Mouse (Mus musculus): ENCODE data around the gene Cct5. TPM values are rescaled to one million over a fixed set of nuclear protein-coding genes. Genes with fewer than 3 reads are reported as not detected.

Gene Cct5
- polyA plus RNA-seq, 1 experiment from 2014 or later, result 717 TPM

DNA sequence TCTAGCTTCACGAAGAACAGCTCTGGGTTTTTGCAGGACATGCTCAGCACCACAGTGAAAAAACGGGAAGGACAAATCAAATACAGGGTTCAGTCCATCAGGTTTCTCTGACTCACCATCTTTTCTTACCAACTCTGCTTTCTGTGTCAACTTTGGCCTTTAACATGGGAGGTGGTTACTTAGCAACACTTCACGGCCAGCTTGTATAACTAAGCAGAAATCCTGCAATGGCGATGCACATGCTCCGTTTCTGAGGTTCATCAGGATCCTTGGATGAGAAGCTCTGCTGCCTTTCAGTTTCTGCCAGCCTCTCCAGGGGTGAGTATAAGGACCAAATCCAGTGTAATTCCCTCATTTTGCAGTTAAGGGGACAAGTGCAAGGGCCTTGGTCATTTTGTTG, 36.4 kb downstream of the Cct5 start, which contains the start of gene Cmbl:
Gene Cmbl, plus strand, starts transcription at position 206 of the 400 bp plus-strand sequence.
- WGBS, result 74% methylated on average over 5 of the region's 5 CpGs
- no peak within 1 kb of the TSS for H3K4me3 ChIP-seq (ENCODE audit: low read depth, low read length)
- no peak for DNase-seq (ENCODE audit: low spot score)

GRCm38 (mm10) chr15:31563577-31564546, 37.7 kb downstream of the Cct5 start:
- H3K27ac ChIP-seq (ENCODE audit: low read depth, low read length), result no peak overlapping the region
- H3K36me3 ChIP-seq (ENCODE audit: control insufficient read depth, insufficient read depth, low read length), result no peaks in the 10 kb centered on the region
- DNase-seq (ENCODE audit: low spot score) (no peak), ATAC-seq (ENCODE audit: insufficient read depth, low FRiP score, low TSS enrichment) (no peak)
- H3K4me3 ChIP-seq (ENCODE audit: low read depth, low read length), result no peak overlapping the region
- no peak overlapping the region for H3K4me2 ChIP-seq (ENCODE audit: low read depth)
- no peaks in the 10 kb centered on the region for H3K9me3 ChIP-seq (ENCODE audit: control insufficient read depth, low read length)
- H3K9ac ChIP-seq (ENCODE audit: low read length), result no peak overlapping the region
- 72% methylated on average over 19 of the region's 19 CpGs for WGBS
- H3K27me3 ChIP-seq (ENCODE audit: control insufficient read depth, insufficient read depth, low read length), result no peaks in the 10 kb centered on the region
- 0 out of 2 replicates have a peak, but pooled peaks cover 4% of the 10 kb centered on the region for H3K4me1 ChIP-seq (ENCODE audit: control insufficient read depth, insufficient read depth, low read length)

More for the DNA sequence above, 36.4 kb downstream of the Cct5 start, which contains the start of gene Cmbl:
- Histone ChIP-seq H3K27ac (ENCODE audit: low read depth, low read length) (no peak within 1 kb of the TSS), H3K4me2 (ENCODE audit: low read depth) (no peak within 1 kb of the TSS), H3K36me3 (ENCODE audit: control insufficient read depth, insufficient read depth, low read length) (no peaks in the 10 kb centered on the region), H3K27me3 (ENCODE audit: control insufficient read depth, insufficient read depth, low read length) (no peaks in the 10 kb centered on the region), H3K9me3 (ENCODE audit: control insufficient read depth, low read length) (no peaks in the 10 kb centered on the region), H3K9ac (ENCODE audit: low read length) (no peak within 1 kb of the TSS), H3K4me1 (ENCODE audit: control insufficient read depth, insufficient read depth, low read length) (0 out of 2 replicates have a peak, but pooled peaks cover 4% of the 10 kb centered on the region)
- no peak for ATAC-seq (ENCODE audit: insufficient read depth, low FRiP score, low TSS enrichment)

DNA sequence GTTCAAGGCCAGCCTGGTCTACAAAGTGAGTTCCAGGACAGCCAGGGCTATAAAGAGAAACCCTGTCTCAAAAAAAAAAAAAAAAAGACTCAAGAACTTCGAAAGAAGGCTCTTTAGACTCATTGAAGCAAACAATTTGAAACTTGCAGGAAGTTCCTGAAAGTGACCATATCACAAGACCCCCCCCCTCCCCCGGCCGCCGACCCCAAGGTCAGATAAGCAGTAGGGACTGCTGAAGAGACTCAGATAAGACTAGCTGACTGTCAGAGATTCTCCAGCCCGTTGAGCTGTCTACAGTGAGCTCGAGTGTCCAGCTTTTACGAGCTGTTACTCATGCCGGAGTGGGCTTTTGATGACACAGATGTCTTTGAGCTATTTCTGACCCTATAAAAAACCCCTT, 38.8 kb downstream of the Cct5 start:
- Histone ChIP-seq H3K9ac (ENCODE audit: low read length) (no peak overlapping the region), H3K27ac (ENCODE audit: low read depth, low read length) (no peak overlapping the region), H3K36me3 (ENCODE audit: control insufficient read depth, insufficient read depth, low read length) (no peaks in the 10 kb centered on the region), H3K4me2 (ENCODE audit: low read depth) (no peak overlapping the region), H3K4me1 (ENCODE audit: control insufficient read depth, insufficient read depth, low read length) (no peaks in the 10 kb centered on the region), H3K9me3 (ENCODE audit: control insufficient read depth, low read length) (no peaks in the 10 kb centered on the region), H3K4me3 (ENCODE audit: low read depth, low read length) (no peak overlapping the region), H3K27me3 (ENCODE audit: control insufficient read depth, insufficient read depth, low read length) (no peaks in the 10 kb centered on the region)
- WGBS, result 80% methylated on average over 8 of the region's 8 CpGs
- ATAC-seq (ENCODE audit: insufficient read depth, low FRiP score, low TSS enrichment) (no peak), DNase-seq (ENCODE audit: low spot score) (no peak)

- no peak overlapping the region for H3K4me2 ChIP-seq (ENCODE audit: low read depth)
- H3K9ac ChIP-seq (ENCODE audit: low read length), result no peak overlapping the region
- ATAC-seq (ENCODE audit: insufficient read depth, low FRiP score, low TSS enrichment) (no peak), DNase-seq (ENCODE audit: low spot score) (no peak)
- WGBS, result 93% methylated on average over 4 of the region's 4 CpGs
- H3K4me3 ChIP-seq (ENCODE audit: low read depth, low read length), result no peak overlapping the region
- H3K27me3 ChIP-seq (ENCODE audit: control insufficient read depth, insufficient read depth, low read length), result no peaks in the 10 kb centered on the region
- H3K4me1 ChIP-seq (ENCODE audit: control insufficient read depth, insufficient read depth, low read length), result no peaks in the 10 kb centered on the region
- H3K9me3 ChIP-seq (ENCODE audit: control insufficient read depth, low read length), result no peaks in the 10 kb centered on the region
- H3K27ac ChIP-seq (ENCODE audit: low read depth, low read length), result no peak overlapping the region
- no peaks in the 10 kb centered on the region for H3K36me3 ChIP-seq (ENCODE audit: control insufficient read depth, insufficient read depth, low read length)
These were observed 39.6 kb downstream of the Cct5 start for GRCm38 (mm10) chr15:31561976-31562375.

- Histone ChIP-seq H3K27ac (ENCODE audit: low read depth, low read length) (no peak overlapping the region), H3K9me3 (ENCODE audit: control insufficient read depth, low read length) (no peaks in the 10 kb centered on the region), H3K9ac (ENCODE audit: low read length) (no peak overlapping the region), H3K4me2 (ENCODE audit: low read depth) (no peak overlapping the region), H3K4me1 (ENCODE audit: control insufficient read depth, insufficient read depth, low read length) (no peaks in the 10 kb centered on the region), H3K4me3 (ENCODE audit: low read depth, low read length) (no peak overlapping the region), H3K36me3 (ENCODE audit: control insufficient read depth, insufficient read depth, low read length) (no peaks in the 10 kb centered on the region), H3K27me3 (ENCODE audit: control insufficient read depth, insufficient read depth, low read length) (no peaks in the 10 kb centered on the region)
- ATAC-seq (ENCODE audit: insufficient read depth, low FRiP score, low TSS enrichment), result no peak
- no peak for DNase-seq (ENCODE audit: low spot score)
- 71% methylated on average over 6 of the region's 6 CpGs for WGBS
These were observed 40.2 kb downstream of the Cct5 start for GRCm38 (mm10) chr15:31561390-31561789.

DNA sequence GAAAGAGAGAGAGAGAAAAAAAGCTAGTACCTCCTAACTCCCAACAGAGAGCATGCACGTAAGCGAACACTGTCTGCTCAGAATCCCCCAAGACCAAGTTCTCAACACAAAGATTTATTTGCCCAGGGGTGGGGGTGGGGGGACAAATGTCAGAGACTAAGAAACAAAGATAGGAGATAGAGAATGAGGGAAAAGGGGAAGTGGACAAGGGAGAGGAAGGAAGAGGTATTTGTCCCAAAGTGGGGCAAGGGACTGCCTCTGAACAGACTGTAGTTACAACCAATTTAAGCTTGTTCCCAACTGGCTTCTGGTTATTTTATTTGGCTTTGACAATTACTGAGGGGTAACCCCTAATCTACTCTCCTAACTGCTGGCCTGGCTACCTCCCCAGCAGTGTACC, 46.7 kb downstream of the Cct5 start:
- no peak for DNase-seq (ENCODE audit: low spot score)
- no peaks in the 10 kb centered on the region for H3K36me3 ChIP-seq (ENCODE audit: control insufficient read depth, insufficient read depth, low read length)
- no peak overlapping the region for H3K27ac ChIP-seq (ENCODE audit: low read depth, low read length)
- no peak overlapping the region for H3K9ac ChIP-seq (ENCODE audit: low read length)
- no peak for ATAC-seq (ENCODE audit: insufficient read depth, low FRiP score, low TSS enrichment)
- WGBS, result 87% methylated on average over 2 of the region's 2 CpGs
- no peaks in the 10 kb centered on the region for H3K4me1 ChIP-seq (ENCODE audit: control insufficient read depth, insufficient read depth, low read length)
- H3K4me2 ChIP-seq (ENCODE audit: low read depth), result no peak overlapping the region
- no peak overlapping the region for H3K4me3 ChIP-seq (ENCODE audit: low read depth, low read length)
- H3K27me3 ChIP-seq (ENCODE audit: control insufficient read depth, insufficient read depth, low read length), result no peaks in the 10 kb centered on the region
- H3K9me3 ChIP-seq (ENCODE audit: control insufficient read depth, low read length), result no peaks in the 10 kb centered on the region

GRCm38 (mm10) chr15:31550381-31550780, 51.2 kb downstream of the Cct5 start:
- no peak overlapping the region for H3K27ac ChIP-seq (ENCODE audit: low read depth, low read length)
- no peak overlapping the region for H3K4me3 ChIP-seq (ENCODE audit: low read depth, low read length)
- no peak for ATAC-seq (ENCODE audit: insufficient read depth, low FRiP score, low TSS enrichment)
- no peaks in the 10 kb centered on the region for H3K36me3 ChIP-seq (ENCODE audit: control insufficient read depth, insufficient read depth, low read length)
- WGBS, result 90% methylated on average over 4 of the region's 4 CpGs
- no peaks in the 10 kb centered on the region for H3K4me1 ChIP-seq (ENCODE audit: control insufficient read depth, insufficient read depth, low read length)
- H3K27me3 ChIP-seq (ENCODE audit: control insufficient read depth, insufficient read depth, low read length), result no peaks in the 10 kb centered on the region
- H3K9me3 ChIP-seq (ENCODE audit: control insufficient read depth, low read length), result no peaks in the 10 kb centered on the region
- H3K4me2 ChIP-seq (ENCODE audit: low read depth), result no peak overlapping the region
- no peak overlapping the region for H3K9ac ChIP-seq (ENCODE audit: low read length)
- DNase-seq (ENCODE audit: low spot score), result no peak

DNA sequence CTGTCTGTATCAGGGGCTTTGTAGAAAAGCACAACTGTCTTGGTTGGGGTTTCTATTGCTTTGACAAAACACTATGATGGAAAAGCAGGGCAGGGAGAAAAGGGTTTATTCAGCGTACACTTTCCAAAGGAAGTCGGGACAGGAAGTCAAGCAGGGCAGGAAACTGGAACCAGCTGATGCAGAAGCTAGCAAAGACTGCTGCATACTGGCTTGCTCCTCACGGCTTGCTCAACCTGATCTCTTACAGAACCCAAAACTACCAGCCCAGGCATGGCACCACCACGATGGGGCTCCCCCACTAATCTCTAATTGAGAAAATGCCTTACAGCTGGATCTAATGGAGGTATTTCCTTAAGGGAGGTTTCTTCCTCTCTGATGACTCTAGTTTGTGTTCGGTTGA, 54.2 kb downstream of the Cct5 start:
- 74% methylated on average over 5 of the region's 5 CpGs for WGBS
- DNase-seq (ENCODE audit: low spot score) (no peak), ATAC-seq (ENCODE audit: insufficient read depth, low FRiP score, low TSS enrichment) (no peak)

DNA sequence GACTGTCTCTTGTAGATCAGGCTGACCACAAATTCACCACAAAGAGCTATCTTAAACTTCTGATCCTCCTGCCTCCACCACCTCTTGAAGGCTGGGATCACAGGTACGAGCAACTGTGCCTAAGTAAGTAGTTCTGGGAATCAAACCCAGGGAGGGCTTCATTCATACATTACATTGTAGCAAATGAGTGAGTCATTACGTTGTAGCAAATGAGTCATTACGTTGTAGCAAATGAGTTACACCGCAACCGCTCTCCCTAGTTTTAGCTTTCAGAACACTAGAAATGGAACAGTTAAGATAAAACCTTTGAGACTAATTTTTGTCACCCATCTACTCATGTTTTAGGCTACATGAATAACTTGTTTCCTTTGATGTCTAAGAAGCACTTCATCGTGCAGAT, 55.3 kb downstream of the Cct5 start:
- Histone ChIP-seq H3K4me2 (ENCODE audit: low read depth) (no peak overlapping the region), H3K9me3 (ENCODE audit: control insufficient read depth, low read length) (no peaks in the 10 kb centered on the region), H3K36me3 (ENCODE audit: control insufficient read depth, insufficient read depth, low read length) (no peaks in the 10 kb centered on the region), H3K4me3 (ENCODE audit: low read depth, low read length) (no peak overlapping the region), H3K9ac (ENCODE audit: low read length) (no peak overlapping the region), H3K27ac (ENCODE audit: low read depth, low read length) (no peak overlapping the region), H3K27me3 (ENCODE audit: control insufficient read depth, insufficient read depth, low read length) (no peaks in the 10 kb centered on the region), H3K4me1 (ENCODE audit: control insufficient read depth, insufficient read depth, low read length) (peaks cover 7% of the 10 kb centered on the region; the same call in 1 of the 2 replicates)
- WGBS, result 85% methylated on average over 6 of the region's 6 CpGs
- ATAC-seq (ENCODE audit: insufficient read depth, low FRiP score, low TSS enrichment) (no peak), DNase-seq (ENCODE audit: low spot score) (no peak)

More for the DNA sequence above, 54.2 kb downstream of the Cct5 start:
- H3K9ac ChIP-seq (ENCODE audit: low read length), result no peak overlapping the region
- no peak overlapping the region for H3K4me2 ChIP-seq (ENCODE audit: low read depth)
- H3K9me3 ChIP-seq (ENCODE audit: control insufficient read depth, low read length), result no peaks in the 10 kb centered on the region
- no peak overlapping the region for H3K4me3 ChIP-seq (ENCODE audit: low read depth, low read length)
- no peak overlapping the region for H3K27ac ChIP-seq (ENCODE audit: low read depth, low read length)
- no peaks in the 10 kb centered on the region for H3K36me3 ChIP-seq (ENCODE audit: control insufficient read depth, insufficient read depth, low read length)
- no peaks in the 10 kb centered on the region for H3K27me3 ChIP-seq (ENCODE audit: control insufficient read depth, insufficient read depth, low read length)
- no peaks in the 10 kb centered on the region; the same call in 1 of the 2 replicates for H3K4me1 ChIP-seq (ENCODE audit: control insufficient read depth, insufficient read depth, low read length)
